Mouse (Mus musculus) heart, postnatal 0 days (tissue): Measurements from ENCODE around the gene Hdac8. TPM values are rescaled to one million over a fixed set of nuclear protein-coding genes. Genes with fewer than 3 reads are reported as not detected.

ENCODE experiments used
- ATAC-seq: fragments of 200-750 bp; cut with Nextera tagmentation; 2 replicates; pipeline ENCODE4 v1.8.0; 2017; ENCODE audit warnings: low read depth, moderate number of reproducible peaks, moderate library complexity; ENCODE audit not compliant: insufficient read depth
- DNase-seq: peaks from one replicate; pipeline ENCODE4 v3.0.0-alpha.2; 2016; ENCODE audit warnings: low spot score
- H3K27ac ChIP-seq: fragments of 300-500 bp; sonication (generic); 2 replicates; pipeline ENCODE4 v1.5.1; 2014; ENCODE audit warnings: low read depth, mild to moderate bottlenecking
- H3K27me3 ChIP-seq: fragments of 300-500 bp; sonication (generic); 2 replicates; pipeline ENCODE4 v1.6.1; 2014; ENCODE audit warnings: low read length, mixed read lengths; ENCODE audit not compliant: control insufficient read depth, insufficient read depth
- H3K36me3 ChIP-seq: fragments of 300-500 bp; sonication (generic); replicated peaks from 2 replicates; pipeline ENCODE4 v1.6.1; 2014; ENCODE audit warnings: low read length, mixed read lengths; ENCODE audit not compliant: control insufficient read depth, insufficient read depth
- H3K4me1 ChIP-seq: fragments of 300-500 bp; sonication (generic); 2 replicates; pipeline ENCODE4 v1.6.1; 2014; ENCODE audit warnings: antibody characterized with exemption; ENCODE audit not compliant: control insufficient read depth, insufficient read depth
- H3K4me2 ChIP-seq: fragments of 300-500 bp; sonication (generic); 2 replicates; pipeline ENCODE4 v1.6.1; 2014; ENCODE audit warnings: low read depth, mild to moderate bottlenecking, low read length, moderate library complexity
- H3K4me3 ChIP-seq: fragments of 300-500 bp; sonication (generic); 2 replicates; pipeline ENCODE4 v1.5.1; 2014; ENCODE audit warnings: low read depth, low read length
- H3K9ac ChIP-seq: fragments of 300-500 bp; sonication (generic); replicated peaks from 2 replicates; pipeline ENCODE4 v1.6.1; 2014; ENCODE audit warnings: low read depth, low read length, mixed read lengths
- H3K9me3 ChIP-seq: fragments of 300-500 bp; sonication (generic); replicated peaks from 2 replicates; pipeline ENCODE4 v1.6.1; 2016; ENCODE audit warnings: low read length; ENCODE audit not compliant: control insufficient read depth
- CTCF ChIP-seq: IDR thresholded peaks from 2 replicates; pipeline ENCODE4 v1.5.1; 2016; ENCODE audit warnings: antibody characterized with exemption, control low read depth, low read depth
- EP300 ChIP-seq: IDR thresholded peaks from 2 replicates; pipeline ENCODE4 v1.6.1; 2016; ENCODE audit warnings: antibody characterized with exemption, low read depth
- WGBS: fragments of 180-500 bp; shearing (Covaris S2); extraction: QIAGEN DNeasy Blood & Tissue Kit; methylation state at CpG from one replicate; pipeline ENCODE4 v1.1.7; 2014; 5-methylcytosine and 5-hydroxymethylcytosine counted together
- microRNA-seq: library from miRNA; unstranded; fragments of <30 nt; microRNA quantifications from one replicate; pipeline ENCODE4, GENCODE M21; 2016
- polyA plus RNA-seq: library from polyadenylated mRNA; unstranded; fragments of >200 nt; fragmentation: Nextera tagmentation; extraction: Ambion mirVana; gene quantifications from 2 replicates; pipeline ENCODE4 v1.2.1, GENCODE M21; 2015
- total RNA-seq: library from RNA; depleted of rRNA; stranded (reverse); fragments of >200 nt; gene quantifications from 2 replicates; pipeline ENCODE4 v1.2.3, GENCODE M21; 2014; ENCODE audit warnings: low replicate concordance; rRNA removed

Hdac8 gene
- total and polyA plus RNA-seq, 2 experiments from 2014 or later = 0.38 to 4.0 TPM

DNA sequence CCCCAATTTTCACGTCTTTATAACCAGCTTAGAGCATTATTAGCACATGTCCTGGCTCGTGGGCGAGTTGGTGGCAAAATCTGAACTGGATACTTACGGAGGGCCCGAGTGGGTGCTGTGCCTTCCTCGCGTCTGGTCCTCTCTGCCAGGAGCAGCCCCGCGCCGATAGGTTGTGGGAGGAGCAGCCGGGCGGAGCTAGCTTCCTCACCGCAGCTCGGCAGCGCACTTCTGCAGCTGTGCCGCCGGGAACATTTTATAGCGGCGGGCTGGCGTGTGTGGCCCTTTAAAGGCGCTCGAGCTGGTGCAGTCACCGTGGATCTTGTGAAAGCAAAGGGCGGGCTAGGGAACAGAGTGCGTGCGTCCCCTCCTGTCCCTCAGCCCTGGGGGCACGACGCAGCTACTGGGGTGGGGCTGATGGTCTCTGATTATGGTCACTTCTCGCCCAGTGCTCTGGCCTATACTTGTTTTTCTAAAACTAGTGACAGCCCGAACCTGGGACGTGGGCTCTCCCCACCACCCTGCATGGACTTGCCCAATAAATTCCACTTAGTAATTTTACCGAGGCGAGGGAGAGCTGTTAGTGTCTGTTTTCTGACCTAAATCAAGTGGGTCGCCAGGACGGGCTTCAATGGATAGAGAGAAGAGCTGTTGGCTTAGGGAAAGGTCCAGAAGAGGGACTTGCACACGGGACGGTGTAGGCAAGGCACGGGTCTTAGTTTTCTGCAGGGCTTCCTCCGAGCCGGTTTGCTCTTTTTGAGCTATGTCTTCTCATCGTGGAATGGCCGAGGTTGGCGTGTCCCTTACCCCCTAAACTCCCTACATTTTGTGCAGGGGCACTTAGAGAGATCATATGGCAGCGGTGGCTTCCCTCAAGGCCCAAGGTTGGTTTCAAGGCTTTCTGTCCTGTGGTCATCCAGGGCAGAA lies 253.0 kb downstream of the Hdac8 start, which contains the start of gene Cited1:
Cited1 (minus strand) TSS at position 245 of the 924 bp plus-strand sequence.
- ATAC-seq (peak; percentile 90), DNase-seq (peak; percentile 76)
- Histone ChIP-seq H3K4me2 (peak within 1 kb of the TSS; percentile 84), H3K4me1 (no peaks in the 10 kb centered on the region), H3K9ac (peak within 1 kb of the TSS; percentile 62), H3K27me3 (peaks cover 18% of the 10 kb centered on the region; the same call in 1 of the 2 replicates), H3K27ac (peak within 1 kb of the TSS; percentile 70), H3K4me3 (peak within 1 kb of the TSS; percentile 67), H3K36me3 (no peaks in the 10 kb centered on the region), H3K9me3 (no peaks in the 10 kb centered on the region; the same call in 1 of the 2 replicates)
- 17% methylated on average over 41 of the region's 44 CpGs for WGBS
- no peak for TF ChIP-seq EP300
- no peak for TF ChIP-seq CTCF

DNA sequence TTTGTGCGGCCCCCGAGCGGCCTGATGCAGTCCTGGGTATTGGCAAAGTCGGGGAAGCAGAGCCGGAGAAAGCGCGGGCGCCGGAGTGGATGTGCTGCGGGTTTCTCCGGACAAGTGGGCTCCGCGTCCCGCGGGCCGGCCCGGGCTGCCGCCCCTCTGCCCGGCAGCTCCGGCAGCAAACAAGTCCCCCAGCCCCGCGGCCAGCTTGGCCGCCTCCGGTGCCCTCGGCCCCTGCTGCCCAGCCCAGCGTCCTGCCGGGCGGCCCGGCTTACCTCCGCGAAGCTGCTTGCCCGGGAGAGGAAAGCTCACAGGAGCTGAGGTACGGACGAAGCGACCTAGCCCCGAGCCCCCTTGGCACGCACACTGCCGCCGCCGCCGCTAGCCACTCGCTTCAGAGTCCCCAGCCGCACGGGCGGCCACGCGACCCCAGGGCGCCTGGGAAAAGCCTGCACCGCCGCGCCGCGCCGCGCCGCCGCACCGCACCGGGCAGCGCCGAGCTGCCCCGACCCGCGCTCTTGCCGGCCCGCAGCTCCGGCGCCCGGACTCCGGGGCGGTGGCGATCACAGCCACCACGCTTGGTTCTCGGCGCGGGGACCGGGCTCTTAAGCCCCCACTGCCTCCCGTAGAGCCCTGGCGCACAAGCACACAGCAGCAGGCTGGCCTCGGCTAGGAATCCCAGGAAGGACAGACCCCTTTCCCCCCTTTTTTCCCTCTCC lies 253.8 kb downstream of the Hdac8 start:
- Histone ChIP-seq H3K4me3 (peak overlapping the region; percentile 67), H3K9me3 (no peaks in the 10 kb centered on the region; the same call in 1 of the 2 replicates), H3K27me3 (peaks cover 18% of the 10 kb centered on the region; the same call in 1 of the 2 replicates), H3K27ac (peak overlapping the region; percentile 70), H3K4me2 (peak overlapping the region; percentile 84), H3K4me1 (no peaks in the 10 kb centered on the region), H3K9ac (peak overlapping the region; percentile 62), H3K36me3 (no peaks in the 10 kb centered on the region)
- ATAC-seq (peak; percentile 32), DNase-seq (no peak)
- 13% methylated on average over 45 of the region's 80 CpGs for WGBS
- TF ChIP-seq CTCF (no peak), EP300 (no peak)

DNA sequence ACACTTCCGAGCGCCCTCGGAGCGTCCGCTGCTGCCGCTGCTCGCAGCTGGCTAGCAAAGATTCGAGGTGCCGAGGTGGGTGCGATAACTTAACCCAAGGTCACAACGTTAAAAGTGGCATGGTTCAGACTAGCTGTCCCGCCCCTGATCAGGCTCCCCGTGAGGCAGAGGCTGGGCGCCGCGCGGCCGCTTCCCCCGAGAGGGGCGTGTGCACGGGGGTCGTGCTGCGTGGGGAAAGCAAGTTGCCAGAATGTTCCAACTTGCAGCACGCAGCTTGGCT lies 254.3 kb downstream of the Hdac8 start:
- whole genome bisulfite sequencing = 16% methylated on average over 24 of the region's 24 CpGs
- Histone ChIP-seq H3K4me1 (no peaks in the 10 kb centered on the region), H3K27ac (peak overlapping the region; percentile 70), H3K4me2 (peak overlapping the region; percentile 84), H3K9me3 (no peaks in the 10 kb centered on the region; the same call in 1 of the 2 replicates), H3K9ac (peak overlapping the region; percentile 62), H3K27me3 (peaks cover 18% of the 10 kb centered on the region; the same call in 1 of the 2 replicates), H3K4me3 (peak overlapping the region; percentile 67), H3K36me3 (no peaks in the 10 kb centered on the region)
- TF ChIP-seq EP300 (no peak), CTCF (no peak)
- ATAC-seq (0 out of 2 replicates have a peak, but pooled peaks have one; percentile 2), DNase-seq (no peak)

DNA sequence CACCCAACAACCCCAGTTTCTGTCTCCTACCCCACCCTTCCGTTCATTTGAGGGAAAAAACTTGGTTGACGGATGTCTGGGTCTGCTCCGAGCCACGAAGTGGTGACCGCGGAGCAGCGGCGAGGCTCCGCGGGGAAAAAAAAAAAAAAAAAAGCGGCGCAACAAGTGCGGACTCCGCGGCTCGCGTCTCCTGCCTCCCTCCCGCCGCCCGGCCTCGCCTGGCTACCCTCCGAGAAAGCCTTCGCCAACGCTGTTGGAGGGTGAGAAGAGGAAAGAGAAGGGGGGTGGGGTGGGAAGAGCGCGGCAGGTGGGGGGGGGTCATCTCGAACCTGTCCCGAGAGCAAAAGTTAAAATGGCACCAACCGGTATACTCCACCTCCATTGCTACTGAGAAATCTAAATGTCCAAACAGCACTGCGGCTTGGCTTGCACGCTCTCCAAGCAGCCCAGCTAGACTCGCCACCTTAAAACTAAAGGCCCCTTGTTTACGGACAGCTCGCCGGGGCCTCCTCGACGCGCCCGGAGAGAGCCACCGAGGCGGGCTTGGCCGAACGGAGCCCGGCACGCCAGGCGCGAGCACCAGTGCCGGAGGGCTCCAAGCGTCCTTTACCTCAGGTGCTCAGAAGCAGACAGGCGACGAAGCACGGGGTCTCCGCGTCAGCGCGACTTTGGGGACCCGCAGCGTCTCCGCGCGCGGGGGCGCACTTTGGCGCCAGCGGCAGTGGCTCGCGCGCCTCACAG lies 254.8 kb downstream of the Hdac8 start:
- Histone ChIP-seq H3K4me1 (no peaks in the 10 kb centered on the region), H3K27ac (peak overlapping the region; percentile 70), H3K9ac (peak overlapping the region; percentile 62), H3K4me2 (peak overlapping the region; percentile 84), H3K4me3 (peak overlapping the region; percentile 67), H3K9me3 (no peaks in the 10 kb centered on the region; the same call in 1 of the 2 replicates), H3K36me3 (no peaks in the 10 kb centered on the region), H3K27me3 (peaks cover 18% of the 10 kb centered on the region; the same call in 1 of the 2 replicates)
- 0 out of 2 replicates have a peak, but pooled peaks have one; percentile 10 for ATAC-seq
- 11% methylated on average over 52 of the region's 68 CpGs for WGBS
- TF ChIP-seq CTCF (no peak), EP300 (no peak)
- no peak for DNase-seq

DNA sequence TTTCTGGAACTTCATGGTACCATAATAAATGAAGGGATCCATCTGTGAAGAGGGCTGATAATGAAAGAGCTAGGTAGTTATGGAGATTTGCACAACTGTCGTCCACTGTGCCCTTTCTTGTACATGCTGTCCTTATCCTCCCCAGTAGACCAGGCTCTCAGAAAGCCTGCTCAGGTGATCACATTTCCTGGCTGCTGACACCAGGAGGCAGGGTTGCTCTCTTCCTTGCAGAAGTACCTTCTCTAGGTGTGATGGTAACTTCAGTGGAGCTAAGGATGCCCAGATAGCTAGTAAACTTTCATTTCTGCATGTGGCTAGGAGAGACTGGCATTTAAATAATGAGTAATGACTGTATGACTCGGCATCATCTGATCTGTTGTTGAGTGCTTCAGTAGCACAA lies 260.8 kb downstream of the Hdac8 start:
- H3K4me1 ChIP-seq = no peaks in the 10 kb centered on the region
- no peaks in the 10 kb centered on the region for H3K9me3 ChIP-seq
- DNase-seq (no peak), ATAC-seq (no peak)
- TF ChIP-seq CTCF = peak; percentile 26
- no peak for TF ChIP-seq EP300
- no peak overlapping the region for H3K9ac ChIP-seq
- no peak overlapping the region for H3K4me2 ChIP-seq
- H3K36me3 ChIP-seq = no peaks in the 10 kb centered on the region
- no peak overlapping the region for H3K4me3 ChIP-seq
- 62% methylated on average over 2 of the region's 2 CpGs for WGBS
- 0 out of 2 replicates have a peak, but pooled peaks cover 4% of the 10 kb centered on the region for H3K27me3 ChIP-seq
- H3K27ac ChIP-seq = no peak overlapping the region

Small RNA genes within 50 kb of the gene (microRNA-seq; reads per million reads assigned to microRNA genes)
- gene Gm26318 = not detected

Other genes starting within 250 kb of the Hdac8 start
- gene Phka1, start 138.9 kb upstream of the Hdac8 start, total RNA-seq = 10.3 and 15.3 TPM in 2 replicates
- gene Phka1, start 138.9 kb upstream of the Hdac8 start, polyA plus RNA-seq = 7.2 and 8.2 TPM in 2 replicates
- gene Gm3880, start 181.6 kb upstream of the Hdac8 start, total RNA-seq = not detected in 2 replicates
- gene Gm3880, start 181.6 kb upstream of the Hdac8 start, polyA plus RNA-seq = not detected in 2 replicates
- gene Gm9112, start 202.3 kb upstream of the Hdac8 start, total RNA-seq = not detected in 2 replicates
- not detected in 2 replicates for gene Gm9112, start 202.3 kb upstream of the Hdac8 start, polyA plus RNA-seq
- gene Dmrtc1b, start 202.5 kb upstream of the Hdac8 start, total RNA-seq = not detected in 2 replicates
- not detected in 2 replicates for gene Dmrtc1b, start 202.5 kb upstream of the Hdac8 start, polyA plus RNA-seq